Mouse (Mus musculus) gastrocnemius, adult 8-10 months (tissue): Measurements from ENCODE around the gene A030005L19Rik. TPM values are rescaled to one million over a fixed set of nuclear protein-coding genes. Genes with fewer than 3 reads are reported as not detected.

Experiments
- total RNA-seq, 4 experiments: library from RNA; stranded (reverse); gene quantifications; 2 replicates each; pipeline ENCODE4 v1.2.4; 2022

A030005L19Rik gene
- total RNA-seq, 4 experiments from 2014 or later, result not detected

Other genes with a start within 250 kb of the A030005L19Rik start
- gene Mff, start 188.4 kb upstream of the A030005L19Rik start, total RNA-seq, result 100 to 1,000 TPM; 118 to 174 (median 140) TPM
- gene Tm4sf20, start 144.9 kb upstream of the A030005L19Rik start, total RNA-seq, result not detected
- not detected for gene Gm47791, start 142.1 kb upstream of the A030005L19Rik start, total RNA-seq
- gene Agfg1, start 73.8 kb upstream of the A030005L19Rik start, total RNA-seq, result 10 to 100 TPM; 22.0 to 24.1 (median 23.1) TPM
- gene A030014E15Rik, start 11.6 kb downstream of the A030005L19Rik start, total RNA-seq, result not detected
- not detected for gene Gm6217, start 18.1 kb downstream of the A030005L19Rik start, total RNA-seq
- not detected for gene A030003K21Rik, start 30.1 kb downstream of the A030005L19Rik start, total RNA-seq
- not detected for gene Gm7544, start 42.7 kb downstream of the A030005L19Rik start, total RNA-seq
- not detected for gene Gm47955, start 47.0 kb downstream of the A030005L19Rik start, total RNA-seq
- not detected for gene Gm47959, start 87.2 kb downstream of the A030005L19Rik start, total RNA-seq
- under 1 TPM in 1 of 4 experiments, not detected in 3; 0.27 TPM for gene Slc19a3, start 125.1 kb downstream of the A030005L19Rik start, total RNA-seq
- gene Krtap28-10, start 129.2 kb downstream of the A030005L19Rik start, total RNA-seq, result not detected
- not detected for gene Gm47969, start 131.6 kb downstream of the A030005L19Rik start, total RNA-seq
- gene A030005K14Rik, start 146.1 kb downstream of the A030005L19Rik start, total RNA-seq, result not detected
- not detected for gene Krtap28-13, start 147.6 kb downstream of the A030005L19Rik start, total RNA-seq
- gene Ccl20, start 203.4 kb downstream of the A030005L19Rik start, total RNA-seq, result not detected
- gene Daw1, start 246.4 kb downstream of the A030005L19Rik start, total RNA-seq, result not detected